Mouse (Mus musculus) erythroid progenitor cell, adult 5-6 weeks (primary cell): ENCODE measurements around the gene Irgm1. TPM values are rescaled to one million over a fixed set of nuclear protein-coding genes. Genes with fewer than 3 reads are reported as not detected.
A peak's percentile ranks its signal among the peaks of the same experiment; 100 is the strongest.
"Not testable (repeated sequence)": the region's sequence is repeated elsewhere in the genome, so short reads cannot be mapped to it uniquely, and the experiment has no call there.

Experiments
- ATAC-seq: replicated peaks from 2 replicates; pipeline ENCODE4 v1.8.0; 2016; ENCODE audit warnings: moderate number of reproducible peaks, mild to moderate bottlenecking, moderate TSS enrichment, inconsistent platforms; ENCODE audit not compliant: poor library complexity, low FRiP score, severe bottlenecking
- total RNA-seq, 2 experiments: library from RNA; stranded (forward) in 1 of 2; stranded (reverse) in 1 of 2; fragments of 150-400 nt in 1 of 2; fragments of 186-747, 209-891 nt in 1 of 2; gene quantifications; 2 replicates each; pipeline versions ENCODE4 v1.2.3 to v1.2.4; 2015 to 2017; ENCODE audit warnings: low replicate concordance in 2 of 2

Irgm1 gene
- total RNA-seq, 2 experiments from 2014 or later, result 50.3 to 51.0 TPM

DNA sequence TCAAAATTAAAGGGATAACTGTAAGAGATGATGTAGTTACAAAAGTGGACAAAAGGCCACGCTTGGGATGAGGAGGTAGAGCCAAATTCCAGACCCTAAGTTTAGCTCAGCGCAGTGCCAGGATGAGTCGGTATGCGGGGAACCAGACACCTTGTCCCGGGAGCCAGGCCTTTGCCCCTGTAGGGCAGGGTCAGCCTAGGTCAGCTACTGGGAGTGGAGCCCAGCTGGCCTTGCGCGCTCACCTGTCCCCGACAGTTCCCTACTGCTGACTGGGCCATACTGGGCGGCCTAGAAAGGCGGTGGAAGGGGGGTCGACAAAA is 34.5 kb downstream of the Irgm1 start:
- ATAC-seq, result no peak

DNA sequence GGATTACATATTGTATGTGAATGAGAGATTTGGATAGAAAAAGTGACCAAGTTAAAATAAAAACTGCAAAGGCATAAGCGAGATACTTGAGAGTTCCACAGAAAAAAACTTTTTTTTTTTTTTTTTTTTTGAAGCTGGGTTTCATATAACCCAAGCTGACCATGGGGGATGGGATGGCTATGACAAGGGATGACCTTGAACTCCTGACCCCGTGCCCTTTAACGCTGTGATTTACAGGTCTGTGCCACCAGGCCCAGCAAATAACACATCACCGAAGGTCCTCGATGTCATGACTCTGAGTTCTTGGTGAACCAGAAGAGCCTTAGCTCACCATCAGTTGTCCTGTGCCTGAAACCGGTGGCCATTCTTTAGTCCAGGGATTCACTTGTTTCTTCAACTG is 35.6 kb downstream of the Irgm1 start:
- ATAC-seq, result no peak

DNA sequence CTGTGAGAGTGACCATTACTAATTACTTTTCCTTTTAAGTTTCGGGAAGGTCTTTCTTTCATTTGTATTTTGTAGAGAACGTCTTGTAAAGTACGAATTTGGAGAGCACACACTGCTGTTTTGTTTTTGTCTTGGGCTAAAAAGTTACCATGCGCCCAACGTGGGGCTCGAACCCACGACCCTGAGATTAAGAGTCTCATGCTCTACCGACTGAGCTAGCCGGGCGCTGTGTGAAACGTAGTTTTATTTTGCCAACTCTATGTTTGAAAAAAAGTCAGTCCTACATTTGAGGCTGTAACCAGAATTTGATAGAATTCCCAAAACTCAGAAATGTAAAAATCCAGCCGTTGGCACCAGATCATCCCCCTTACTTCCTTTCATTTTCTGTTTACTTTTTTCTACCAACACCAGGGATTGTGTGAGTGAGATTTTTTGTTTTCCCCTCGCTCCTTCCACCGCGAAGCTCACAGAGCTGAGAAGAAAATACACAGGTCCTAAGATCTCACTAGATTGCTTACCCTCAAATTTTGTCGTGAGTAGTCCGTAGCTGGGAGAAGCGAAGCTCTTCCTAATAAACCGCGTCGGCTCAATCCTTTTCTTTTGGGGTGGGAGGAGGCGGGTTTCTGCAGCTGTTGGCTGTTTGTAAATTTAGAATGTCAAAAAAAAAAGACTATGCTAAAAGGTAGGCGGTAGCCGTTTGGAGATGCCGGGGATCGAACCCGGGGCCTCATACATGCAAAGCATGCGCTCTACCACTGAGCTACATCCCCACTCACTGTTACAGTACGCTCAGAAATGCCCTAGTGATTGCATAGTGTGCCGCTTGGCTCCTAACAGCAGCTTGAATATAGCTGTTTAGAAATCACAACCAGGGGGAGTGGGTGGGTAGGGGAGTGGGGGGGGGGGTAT is 37.5 kb downstream of the Irgm1 start:
- ATAC-seq, result peak; percentile 70

DNA sequence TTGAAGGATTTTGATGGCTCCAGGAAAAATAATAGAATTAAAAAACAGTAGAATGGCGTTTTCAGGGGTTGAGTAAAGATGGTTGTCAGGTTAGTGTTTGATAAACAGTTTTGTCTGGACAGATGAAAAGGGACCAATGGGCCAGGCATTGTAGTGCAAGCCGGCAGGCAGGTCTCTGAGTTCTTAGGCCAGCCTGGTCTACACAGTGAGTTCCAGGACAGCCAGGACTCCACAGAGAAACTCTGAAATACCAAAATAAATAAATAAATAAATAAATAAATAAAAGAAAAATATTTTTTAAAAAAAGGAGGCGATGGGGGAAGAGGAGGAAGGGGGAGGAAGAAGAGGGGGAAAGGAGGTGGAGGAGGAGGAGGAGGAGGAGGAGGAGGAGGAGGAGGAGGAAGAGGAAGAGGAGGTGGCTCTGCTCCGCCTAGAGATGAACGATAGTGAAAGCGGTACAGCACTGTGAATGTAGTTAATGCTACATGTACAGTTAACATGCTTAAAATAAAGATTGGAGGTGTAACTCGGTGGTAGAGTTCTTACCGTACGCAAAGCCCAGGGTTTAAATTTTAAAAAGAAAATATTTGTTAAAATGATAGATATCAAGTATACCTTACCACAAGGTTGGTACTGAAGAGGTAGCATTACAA is 38.3 kb downstream of the Irgm1 start:
- peak; percentile 62 for ATAC-seq

DNA sequence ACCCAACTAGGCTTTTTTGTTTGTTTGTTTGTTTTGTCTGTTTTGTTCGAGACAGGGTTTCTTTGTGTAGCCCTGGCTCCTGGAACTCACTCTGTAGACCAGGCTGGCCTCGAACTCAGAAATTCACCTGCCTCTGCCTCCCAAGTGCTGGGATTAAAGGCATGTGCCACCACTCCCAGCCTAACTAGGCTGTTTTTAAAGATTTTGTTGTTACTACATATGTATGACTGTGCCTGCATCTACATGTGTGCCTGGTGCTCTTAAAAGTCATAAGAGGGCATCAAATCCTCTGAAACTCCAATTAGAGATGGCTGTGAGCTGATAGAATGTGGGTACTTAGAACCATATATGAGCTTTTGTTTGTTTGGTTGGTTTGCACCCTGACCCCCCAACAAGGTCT is 40.2 kb downstream of the Irgm1 start:
- ATAC-seq, result no peak

DNA sequence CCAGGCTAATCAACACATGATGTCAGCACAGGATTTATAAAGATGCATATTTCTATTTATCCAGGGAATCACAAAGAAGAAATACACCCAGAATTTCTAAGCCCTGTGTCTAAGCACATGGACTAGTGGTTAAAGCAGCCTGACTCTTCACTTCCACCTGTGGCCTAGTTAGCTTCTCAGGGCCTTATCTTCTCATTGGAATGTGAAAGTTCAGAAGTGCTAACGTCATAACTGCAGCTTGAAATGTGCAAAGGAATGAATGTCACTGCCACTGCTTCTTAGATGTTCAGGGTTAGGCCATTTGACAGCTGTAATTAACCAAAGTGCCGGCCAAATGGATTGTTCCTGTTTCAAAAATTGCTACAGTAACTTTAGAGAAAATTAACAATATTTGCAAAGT is 41.2 kb downstream of the Irgm1 start:
- ATAC-seq, result no peak

DNA sequence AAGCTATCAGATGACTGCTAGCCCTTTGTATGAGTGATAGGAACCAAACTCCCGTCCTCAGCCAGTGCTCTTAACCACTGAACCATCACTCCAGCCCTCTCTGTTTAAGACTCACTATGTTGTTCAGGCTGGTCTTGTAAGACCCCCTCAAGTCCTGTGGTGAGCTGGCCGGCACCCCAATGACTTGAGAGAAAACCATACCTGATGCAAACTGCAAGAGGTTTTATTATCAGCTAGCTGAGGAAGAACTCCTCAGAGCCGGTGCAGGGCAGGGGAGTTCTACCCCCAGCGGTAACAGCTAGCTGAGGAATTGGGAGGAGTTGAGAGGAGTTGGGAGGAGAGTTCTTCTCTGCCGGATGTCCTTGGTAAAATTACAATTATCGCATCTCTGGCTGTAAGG is 43.6 kb downstream of the Irgm1 start:
- ATAC-seq, result no peak

DNA sequence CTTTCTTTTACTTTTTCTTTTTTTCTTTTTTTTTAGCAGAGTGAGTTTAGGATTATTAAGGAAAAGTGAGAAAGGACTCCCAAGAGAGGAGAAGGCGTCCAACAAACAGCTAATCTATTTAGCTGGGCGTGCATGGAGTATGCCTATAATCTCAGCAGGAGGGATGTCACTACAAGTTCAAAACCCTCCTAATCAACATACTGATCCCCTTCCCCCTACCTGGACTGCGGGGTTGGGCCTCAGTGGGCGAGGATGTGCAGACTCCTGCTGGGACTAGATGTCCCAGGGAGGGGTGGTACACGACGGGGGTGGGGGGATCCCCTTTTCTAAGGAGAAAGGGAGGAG is 44.8 kb downstream of the Irgm1 start:
- ATAC-seq, result no peak

DNA sequence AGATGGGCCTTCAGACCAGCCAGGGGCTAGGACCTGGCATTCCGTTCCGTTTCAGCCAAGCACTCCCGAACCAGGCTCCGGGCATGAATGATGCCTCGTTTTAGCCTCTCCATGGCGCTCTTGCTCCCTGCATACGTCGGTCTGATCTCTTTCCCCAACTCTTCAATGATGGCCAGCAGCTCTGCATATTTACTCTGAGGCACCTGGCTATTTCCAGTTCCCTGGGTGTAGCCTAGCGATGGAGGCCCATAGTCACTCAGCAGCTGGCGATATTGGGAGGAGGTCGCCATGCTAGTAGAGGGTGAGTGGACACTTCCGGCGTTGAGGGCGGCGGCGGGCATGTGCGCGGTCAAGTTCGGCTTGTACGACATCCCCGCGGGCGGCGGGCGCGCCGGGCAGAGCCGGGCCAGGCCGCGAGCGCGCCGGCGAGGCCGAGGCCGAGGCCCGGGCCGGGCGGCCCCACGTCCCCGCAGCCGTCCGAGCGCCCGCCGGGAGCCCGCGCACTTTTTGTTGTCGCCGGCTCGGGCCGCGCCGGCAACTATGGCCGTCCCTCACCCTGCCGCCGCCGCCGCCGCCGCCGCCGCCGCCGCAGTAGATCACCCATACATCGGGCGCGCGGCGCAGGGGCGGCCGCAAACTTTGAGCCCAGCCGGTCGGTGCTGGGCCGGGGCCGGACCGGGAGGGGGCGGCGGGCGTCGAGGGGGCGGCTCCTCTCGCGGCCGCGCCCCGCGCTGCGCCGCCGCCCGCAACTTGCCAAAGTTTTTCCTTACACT is 45.3 kb downstream of the Irgm1 start, which contains the start of the genes Trim7 and Gm12184:
Trim7 (plus strand) TSS at position 162 of the 773 bp plus-strand sequence.
Gm12184 (minus strand) TSS at position 677 of the 773 bp plus-strand sequence.
- ATAC-seq, result peak; percentile 62

DNA sequence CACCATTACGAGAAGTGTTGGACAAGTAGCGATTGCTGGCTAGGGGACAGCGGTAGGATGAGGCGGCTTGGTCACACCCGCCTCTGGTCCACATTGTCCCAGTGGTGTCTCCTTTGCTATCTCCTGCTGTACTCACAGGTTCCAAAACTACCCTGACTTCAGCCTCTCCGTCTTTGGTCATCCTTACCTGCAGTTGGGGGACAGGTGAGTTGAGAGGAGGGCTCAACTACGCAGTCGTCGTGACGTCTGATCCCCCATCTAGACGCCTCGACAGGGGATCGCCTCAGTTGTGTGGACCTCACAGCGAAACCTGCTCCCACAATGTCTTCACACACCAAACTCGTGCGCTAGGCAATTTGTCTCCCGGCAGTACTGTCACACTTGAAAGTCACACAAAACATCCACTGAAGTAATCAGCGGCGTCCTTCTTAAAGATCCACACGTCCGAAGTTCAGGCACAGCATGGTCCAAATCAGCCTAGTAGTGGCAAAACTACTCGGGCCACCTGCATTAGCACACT is 47.1 kb downstream of the Irgm1 start:
- no peak for ATAC-seq

DNA sequence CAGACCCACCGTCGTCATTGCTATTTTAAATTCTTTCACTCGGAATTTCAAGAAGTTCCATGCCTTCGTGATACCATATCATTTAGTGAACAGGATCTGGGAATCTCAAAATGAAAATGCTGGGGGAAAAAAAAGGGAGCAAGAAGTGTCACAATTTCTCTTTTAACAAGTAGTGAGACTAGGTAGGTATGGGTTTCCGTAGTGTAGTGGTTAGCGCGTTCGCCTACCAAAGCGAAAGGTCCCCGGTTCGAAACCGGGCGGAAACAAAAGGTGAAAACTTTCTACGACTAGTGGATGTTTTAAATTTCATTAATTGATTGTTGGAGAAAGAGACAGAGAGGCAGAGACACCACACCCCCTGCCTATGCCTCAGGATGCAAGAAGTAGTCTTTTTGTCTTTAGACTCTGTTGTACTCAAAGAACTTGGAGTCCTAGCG is 47.9 kb downstream of the Irgm1 start:
- ATAC-seq, result peak; percentile 58

DNA sequence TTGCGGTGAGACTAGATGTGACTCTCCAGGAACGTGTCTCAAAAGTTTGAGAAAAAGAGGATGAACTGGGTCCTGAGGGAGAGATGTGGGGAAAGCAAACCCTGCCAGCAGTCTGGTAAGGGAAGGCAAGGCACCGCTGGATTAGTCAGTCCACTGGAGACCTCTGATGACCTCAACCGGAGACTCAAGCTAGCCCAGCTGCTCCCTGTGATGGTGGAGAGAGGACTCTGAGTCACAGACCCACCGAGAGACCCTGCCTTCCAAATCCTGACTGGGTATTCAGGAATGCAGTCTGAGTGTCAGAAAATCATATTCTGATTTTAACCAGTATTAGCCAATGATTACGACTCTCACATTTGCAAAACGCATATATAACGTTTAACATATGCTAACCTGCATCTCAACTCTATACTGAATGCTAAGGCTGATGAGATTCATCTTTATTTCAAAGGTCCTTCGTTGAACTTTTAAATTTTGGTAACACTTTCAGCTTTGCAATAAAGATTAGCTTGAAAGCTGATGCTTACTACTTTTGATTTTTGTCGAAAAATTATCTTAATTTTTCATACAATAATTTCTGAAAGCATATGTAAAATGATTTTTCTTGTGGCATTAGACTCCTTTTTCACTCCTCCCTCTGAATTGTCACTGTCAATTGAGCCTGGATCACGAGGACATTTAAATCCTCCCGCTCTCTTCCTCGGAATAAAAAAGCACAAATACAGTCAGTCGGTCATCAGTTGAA is 48.5 kb downstream of the Irgm1 start:
- ATAC-seq, result no peak

DNA sequence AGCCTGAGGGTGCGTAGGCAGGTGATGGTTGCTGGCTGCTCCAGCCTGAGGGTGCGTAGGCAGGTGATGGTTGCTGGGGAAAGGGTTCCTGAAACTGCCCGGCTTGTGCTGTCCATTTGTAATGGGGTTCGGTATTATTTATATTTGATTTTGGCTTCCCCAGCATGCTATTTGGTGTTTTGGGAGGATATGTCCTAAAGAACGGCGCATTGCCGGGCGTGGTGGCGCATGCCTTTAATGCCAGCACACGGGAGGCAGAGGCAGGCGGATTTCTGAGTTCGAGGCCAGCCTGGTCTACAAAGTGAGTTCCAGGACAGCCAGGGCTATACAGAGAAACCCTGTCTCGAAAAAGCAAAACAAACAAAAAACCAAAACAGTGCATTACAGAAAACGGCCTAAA is 50.2 kb downstream of the Irgm1 start:
- ATAC-seq, result not testable (repeated sequence)

DNA sequence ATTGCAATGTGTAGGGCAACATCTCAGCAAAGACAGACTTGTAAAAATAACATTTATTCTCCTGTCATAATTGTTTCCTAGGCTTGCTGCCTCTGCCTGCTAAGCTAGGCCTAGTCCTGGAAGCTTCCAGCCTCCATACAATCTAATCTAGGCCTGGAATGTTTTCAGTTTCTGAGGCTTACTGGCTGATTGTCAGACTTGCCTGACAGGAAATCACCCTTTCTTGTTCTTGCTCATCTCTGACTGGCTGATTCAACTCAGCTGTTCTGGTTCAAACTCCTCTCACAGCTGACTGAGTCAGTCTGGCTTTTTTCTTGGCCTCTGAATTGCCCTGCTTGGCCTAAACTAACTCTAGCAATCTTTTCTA is 51.2 kb downstream of the Irgm1 start:
- ATAC-seq, result no peak

DNA sequence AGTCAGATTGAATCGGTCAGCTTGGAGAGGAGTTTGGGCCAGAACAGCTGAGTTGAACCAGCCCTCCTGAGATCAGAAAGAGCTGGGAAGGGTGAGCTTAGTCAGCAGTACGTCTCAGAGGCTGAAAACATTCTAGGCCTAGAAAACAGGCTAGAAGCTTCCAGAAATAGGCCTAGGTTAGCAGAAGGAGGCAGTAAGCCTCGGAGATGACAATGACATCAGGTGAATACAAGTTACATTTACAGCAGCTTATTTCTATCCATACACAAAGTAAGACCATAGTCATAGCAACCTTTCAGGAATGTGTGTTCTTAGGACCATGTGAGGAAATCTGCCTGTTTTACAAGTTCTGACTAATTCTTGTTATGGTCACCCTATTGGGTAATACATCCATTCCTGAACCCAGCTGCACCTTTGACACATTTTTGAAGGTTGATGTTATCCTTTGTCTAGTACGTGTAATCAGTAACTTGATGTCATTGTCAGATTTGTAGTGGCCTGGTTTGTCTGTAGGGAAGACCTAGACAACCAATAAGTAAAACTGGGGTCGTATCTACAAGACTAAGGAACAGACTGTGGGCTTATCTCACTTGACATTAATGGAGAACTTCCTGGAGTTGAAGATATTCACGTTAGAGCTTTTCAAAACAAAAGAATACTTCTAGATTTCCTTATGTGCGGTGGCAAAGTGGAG is 51.7 kb downstream of the Irgm1 start:
- ATAC-seq, result no peak

DNA sequence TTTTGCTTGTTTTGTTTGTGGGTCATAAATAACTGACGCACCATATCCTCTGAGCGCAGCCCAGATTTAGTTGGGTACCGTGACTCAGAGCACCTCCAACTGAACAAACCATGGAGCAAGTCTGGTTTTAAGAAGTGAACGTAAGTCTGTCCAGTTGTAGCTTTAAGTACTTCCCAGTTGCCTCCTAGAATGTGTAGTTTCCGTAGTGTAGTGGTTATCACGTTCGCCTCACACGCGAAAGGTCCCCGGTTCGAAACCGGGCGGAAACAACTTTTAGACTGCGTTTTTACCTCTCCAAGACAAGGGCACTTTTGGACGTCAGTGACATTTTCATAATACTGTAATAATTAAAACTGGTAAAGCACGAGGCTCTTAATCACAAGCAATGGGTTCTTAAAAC is 53.1 kb downstream of the Irgm1 start:
- peak; percentile 25 for ATAC-seq

DNA sequence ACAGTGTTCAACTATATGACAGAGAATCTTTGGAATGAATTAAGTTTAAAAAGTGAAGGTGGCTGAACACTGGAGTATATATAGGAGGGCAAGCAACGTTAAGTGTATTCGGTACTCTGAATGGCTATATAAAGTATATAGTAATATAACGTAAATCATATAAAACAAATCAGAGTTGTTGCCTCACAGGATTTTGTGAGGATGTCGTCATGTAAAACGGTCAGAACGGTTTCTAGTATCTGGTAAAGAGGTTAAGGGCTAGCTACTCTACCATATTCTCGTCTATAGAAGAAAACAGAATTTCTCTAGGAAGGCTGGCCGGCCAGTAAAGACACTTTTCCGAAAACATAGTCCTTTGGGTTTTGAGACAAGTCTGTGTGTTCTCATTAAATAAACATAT is 53.7 kb downstream of the Irgm1 start:
- ATAC-seq, result no peak

DNA sequence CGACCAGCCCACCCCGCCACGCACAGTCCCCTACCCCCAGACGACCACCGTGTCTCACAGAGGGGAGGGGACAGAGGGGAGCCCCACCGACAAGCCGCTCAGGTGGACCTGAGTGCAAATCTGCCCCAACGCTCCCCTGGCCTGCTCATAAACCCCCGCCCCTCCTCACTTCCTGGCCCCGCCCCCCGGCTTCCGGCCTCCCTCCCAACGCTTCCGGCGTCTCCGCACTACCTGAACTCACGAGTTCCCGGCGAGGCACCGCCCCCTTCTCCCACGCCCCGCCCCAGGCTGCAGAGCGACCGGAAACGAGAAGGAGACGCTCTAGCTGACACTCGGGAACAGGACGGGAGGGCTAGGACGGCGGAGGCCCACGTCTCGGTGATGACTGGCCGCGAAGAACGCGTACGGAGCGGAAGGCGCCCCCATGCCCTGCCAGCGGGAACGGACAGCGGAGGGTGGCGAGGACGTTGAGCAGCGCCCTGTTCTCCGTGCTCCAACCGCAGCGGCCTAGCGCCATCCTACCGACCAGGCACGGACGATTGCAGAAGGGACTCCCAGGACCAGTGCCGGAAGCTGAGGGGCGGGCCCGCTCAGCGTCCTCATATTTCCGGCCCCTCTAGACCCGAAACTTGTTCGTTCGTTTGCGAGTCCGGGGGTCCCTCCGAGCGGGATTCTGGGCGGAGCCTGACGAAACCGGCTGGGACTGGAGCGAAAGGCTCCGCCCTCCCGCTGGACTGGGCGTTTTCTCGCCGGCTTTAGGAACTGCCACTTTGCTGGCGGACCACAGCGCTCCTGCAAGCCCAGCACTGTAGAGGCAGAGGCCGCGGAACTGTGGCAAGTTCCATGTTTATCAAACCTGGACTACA is 54.5 kb downstream of the Irgm1 start, which contains the start of gene Trim41:
Trim41 (minus strand) TSS at position 554 of the 866 bp plus-strand sequence.
- ATAC-seq, result peak; percentile 91
